Mouse (Mus musculus): Measurements from ENCODE around the gene 2810459M11Rik.
"Not testable (repeated sequence)": the region's sequence is repeated elsewhere in the genome, so short reads cannot be mapped to it uniquely, and the experiment has no call there.

The 2810459M11Rik gene

DNA sequence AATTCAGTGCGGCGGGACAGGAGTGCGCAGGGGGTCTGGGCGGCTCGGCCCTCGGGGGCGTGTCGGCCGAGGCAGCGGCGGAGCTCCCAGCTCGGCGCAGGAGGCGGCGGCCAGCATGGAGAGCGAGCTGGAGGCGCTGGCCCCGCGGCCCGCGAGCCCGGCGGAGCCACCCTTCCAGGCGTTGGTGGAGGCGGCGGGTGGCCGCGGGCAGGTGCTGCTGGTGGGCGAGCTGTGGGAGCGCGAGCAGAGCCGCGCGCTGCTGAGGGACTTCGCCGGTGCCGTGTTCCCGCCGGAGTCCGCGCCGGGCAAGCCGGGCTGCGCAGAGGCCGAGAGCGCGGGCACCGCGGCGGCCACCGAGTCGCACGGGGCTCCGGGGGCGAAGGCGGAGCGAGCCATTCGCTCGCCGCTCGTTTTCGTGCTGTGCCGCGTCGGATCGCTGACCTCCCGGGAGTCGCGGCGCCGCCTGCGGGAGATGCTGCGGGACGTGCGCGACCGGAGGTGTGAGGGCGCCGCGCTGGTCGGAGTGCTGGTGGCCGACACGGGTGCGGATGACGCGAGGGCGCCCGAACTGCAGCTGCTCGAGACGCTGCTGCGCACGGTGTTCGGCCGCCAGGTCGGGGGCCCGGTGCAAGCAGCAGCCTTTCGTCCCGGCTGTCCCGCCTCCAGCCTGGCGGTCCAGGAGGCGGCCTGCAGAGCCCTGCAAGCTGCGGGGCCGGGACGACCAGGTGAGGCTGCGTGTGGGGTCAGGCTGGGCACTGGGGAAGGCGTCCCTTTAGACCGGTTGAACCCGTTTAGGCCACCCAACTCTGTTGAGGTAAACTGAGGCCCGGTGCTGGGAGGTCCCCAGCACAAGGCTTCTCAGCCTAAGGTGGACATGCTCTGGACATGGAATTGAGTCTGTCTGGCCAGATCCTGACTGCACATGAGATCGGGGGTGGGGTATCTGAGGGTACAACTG lies at the start of gene 2810459M11Rik:
2810459M11Rik (plus strand) TSS at position 16 of the 958 bp plus-strand sequence.
- no peak for DNase-seq (ENCODE audit: low read depth, low spot score)

DNA sequence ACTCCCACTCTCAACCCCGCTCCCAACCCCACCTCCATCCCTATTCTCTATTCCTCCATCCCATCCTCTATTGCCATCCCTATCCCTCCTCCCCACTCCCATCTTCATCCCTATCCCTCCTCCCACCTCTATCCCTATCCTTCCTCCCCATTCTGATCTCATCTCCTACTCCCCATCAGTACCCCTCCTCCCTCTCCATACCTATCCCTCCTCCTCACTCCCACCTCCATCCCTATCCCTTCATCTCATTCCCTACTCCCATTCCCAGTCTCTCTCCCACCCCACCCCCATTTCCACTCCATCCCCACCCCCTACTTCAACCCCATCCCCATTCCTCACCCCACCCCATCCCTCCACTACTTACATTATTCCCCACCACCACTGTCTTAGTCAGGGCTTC lies 48.4 kb upstream of the 2810459M11Rik start:
- no peak for DNase-seq (ENCODE audit: low read depth, low spot score)

DNA sequence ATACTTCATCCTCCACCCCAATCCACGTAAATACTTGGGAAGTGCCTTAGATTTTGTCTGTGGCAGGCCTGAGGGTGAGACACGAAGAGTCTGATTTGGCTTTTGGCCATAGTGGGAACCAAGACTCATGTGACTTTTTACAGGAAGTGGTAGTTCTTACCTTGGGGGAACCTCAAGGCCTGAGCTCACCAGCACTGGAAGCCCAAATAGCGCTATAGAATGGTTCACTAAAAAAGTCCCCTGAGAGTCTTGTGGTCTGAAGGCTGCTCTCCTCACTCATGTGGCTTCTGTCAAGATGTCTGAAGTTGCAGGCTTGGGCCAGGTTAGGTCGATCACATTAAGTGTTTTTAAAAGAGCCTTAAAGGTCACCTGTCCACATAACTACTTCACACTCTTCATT lies 47.7 kb upstream of the 2810459M11Rik start:
- DNase-seq (ENCODE audit: low read depth, low spot score): no peak

DNA sequence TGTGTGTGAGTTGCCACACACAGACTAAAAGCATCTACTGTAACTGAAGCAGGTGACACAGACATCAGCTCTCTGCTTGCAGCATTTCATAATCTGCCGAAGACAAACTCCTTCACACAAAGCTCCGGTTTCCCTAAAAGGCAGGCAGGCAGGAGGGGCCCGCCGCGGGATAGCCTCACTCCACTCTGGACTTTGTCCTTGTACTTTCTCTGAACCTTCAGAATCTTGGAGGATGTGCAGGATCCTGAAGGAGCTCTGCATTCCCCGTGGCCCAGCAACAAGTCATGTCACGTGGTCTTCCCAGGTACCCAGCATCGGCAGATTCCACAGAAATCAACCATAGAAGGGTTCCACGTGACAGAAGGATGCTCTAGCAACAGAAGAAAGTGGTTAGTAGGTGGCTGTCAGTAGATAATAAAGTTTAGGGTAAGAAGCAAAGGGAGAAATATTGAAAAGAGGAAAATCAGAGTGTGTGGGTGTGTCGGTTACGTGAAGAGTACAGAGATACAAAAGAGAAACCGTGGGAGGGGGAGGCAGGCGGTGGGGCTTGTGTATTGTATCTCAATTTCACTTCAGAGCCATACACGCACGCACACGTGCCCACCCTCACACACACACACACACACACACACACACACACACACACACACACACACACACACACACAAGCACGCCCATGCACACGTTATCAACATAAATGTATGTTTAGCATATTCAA lies 45.7 kb upstream of the 2810459M11Rik start:
- DNase-seq (ENCODE audit: low read depth, low spot score): peak; percentile 58

DNA sequence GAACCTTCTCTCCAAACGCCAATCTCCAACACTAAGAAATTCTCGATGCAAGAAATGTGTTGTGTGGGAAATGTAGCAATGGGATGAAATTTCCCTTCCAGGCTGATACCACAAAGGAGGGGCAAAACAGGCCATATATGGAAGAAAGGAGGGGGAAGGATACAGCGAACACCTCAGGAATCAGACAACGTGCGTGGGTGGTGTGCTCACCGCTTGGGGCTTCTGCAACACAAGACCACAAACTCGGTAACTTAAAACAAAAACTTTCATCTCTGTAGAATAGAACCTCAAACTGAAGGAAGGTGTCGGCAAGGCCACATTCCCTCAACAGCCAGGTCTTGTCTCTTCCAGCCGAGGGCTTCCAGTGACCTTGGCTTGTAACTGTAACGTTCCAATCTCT lies 40.1 kb upstream of the 2810459M11Rik start:
- DNase-seq (ENCODE audit: low read depth, low spot score): no peak

DNA sequence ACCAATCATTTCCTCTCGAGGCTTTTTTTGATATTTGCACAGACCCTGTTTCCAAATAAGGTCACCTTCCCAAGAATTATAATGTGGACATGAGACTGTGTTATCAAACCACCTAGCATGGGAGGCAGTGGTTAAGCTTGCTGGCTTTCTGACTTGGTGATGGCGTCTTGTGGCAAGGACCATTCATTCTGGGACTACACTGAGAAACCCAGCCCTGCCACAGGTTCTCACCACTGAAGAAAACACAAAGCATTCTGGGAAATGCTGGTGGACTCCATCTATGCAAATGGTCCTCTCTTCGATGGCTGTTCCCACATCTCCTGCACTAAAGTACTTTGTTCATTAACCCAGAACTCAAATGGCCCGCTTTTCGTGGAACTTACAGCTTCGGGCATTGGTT lies 39.6 kb upstream of the 2810459M11Rik start:
- no peak for DNase-seq (ENCODE audit: low read depth, low spot score)

DNA sequence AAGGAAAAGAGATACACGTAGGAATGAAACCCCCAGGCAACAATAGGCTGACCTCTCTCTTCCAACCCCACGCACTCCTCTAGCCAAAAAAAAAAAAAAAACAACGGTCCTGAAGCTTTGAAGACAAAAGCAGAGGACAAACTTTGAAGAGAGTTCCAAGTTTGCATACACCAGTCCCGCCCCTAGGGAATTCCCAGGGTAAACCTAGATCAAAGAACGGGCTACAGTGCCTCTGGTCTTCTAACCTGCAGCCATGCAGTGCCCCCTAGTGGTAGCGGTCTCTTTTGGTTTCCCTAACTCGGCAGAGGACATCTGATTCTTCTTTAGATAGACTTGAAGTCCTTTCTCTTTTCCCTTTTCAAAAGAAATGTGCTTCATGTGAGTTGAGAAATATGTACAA lies 37.9 kb upstream of the 2810459M11Rik start:
- peak; percentile 76 for DNase-seq (ENCODE audit: low read depth, low spot score)

DNA sequence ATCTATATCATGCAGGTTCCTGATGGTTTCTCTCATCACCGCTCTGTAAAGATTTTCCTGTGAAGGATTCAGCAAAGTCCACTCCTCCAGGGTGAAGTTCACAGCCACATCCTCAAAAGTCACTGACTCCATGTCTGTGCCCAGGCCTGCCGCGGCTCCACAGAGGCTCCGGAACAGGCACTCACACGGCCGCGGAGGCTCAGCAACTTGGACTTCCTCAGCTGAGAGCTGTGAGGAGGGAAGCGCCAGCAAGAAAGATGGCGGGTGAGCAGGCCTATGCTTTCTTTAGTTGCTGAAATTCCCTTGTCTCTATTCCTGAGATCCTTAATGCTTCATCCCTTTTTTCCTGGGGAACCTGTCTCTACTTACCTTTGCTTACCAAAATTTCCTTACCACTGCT lies 29.9 kb upstream of the 2810459M11Rik start:
- DNase-seq (ENCODE audit: low read depth, low spot score): not testable (repeated sequence)

DNA sequence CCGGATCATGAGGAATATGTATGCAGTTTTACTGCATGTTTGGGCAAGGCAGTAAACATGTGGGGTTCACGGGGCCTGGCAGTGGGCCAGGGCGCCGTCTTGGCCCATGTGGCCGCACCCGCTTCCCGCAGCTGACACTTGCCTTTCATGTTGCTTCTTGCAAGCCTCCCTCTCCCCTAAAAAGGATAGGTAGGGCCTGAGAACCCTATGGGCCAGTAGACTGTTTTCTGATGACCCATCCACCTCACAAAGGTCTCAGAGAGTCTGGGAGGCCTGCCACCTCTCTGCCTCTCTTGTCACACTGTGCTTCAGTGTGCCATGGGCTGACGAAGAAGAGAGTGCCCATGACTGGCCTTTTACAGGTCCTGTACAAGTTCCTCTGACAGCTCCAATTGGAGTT lies 29.1 kb upstream of the 2810459M11Rik start, which contains the start of gene Spata3:
Spata3 (plus strand) TSS at position 301 of the 400 bp plus-strand sequence.
- DNase-seq (ENCODE audit: low read depth, low spot score): no peak

DNA sequence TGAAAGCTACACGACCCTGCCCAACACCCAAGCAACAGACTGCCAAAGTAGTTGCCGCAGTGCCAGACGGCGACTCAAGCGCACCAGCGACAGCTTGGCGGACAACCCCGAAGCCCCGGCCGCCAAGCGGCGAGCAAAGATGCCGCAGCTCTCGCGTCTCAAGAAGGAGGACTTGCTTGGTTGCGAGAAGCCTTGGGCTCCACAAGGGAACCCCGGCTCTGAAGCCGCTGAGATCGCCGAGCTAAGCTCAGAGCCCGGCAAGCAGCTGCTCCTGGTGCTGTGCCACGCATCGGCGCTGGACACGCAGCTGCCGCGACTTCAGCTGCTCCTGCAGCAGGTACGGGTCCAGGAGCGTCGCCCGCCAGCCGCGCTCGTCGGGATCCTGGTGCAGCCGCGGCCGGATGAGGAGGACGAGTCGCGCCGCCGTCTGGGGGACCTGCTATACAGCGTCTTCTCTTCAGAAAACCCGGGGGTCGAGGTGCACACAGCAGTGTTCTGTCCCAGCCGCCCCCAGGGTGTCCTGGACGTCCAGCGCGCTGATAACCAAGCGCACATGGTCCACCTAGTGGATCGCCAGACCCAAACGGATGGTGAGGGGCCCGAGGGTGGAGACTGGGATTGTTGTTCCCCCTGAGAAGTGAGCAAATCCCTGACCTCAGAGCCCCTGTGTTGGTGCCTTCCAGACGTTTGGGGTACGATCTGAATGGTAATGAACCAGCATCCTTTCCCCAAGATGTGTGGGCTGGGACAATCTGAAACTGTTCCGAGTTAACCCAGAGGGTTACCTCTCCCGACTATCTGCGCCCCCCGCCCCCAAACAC lies 27.2 kb upstream of the 2810459M11Rik start:
- DNase-seq (ENCODE audit: low read depth, low spot score): no peak

DNA sequence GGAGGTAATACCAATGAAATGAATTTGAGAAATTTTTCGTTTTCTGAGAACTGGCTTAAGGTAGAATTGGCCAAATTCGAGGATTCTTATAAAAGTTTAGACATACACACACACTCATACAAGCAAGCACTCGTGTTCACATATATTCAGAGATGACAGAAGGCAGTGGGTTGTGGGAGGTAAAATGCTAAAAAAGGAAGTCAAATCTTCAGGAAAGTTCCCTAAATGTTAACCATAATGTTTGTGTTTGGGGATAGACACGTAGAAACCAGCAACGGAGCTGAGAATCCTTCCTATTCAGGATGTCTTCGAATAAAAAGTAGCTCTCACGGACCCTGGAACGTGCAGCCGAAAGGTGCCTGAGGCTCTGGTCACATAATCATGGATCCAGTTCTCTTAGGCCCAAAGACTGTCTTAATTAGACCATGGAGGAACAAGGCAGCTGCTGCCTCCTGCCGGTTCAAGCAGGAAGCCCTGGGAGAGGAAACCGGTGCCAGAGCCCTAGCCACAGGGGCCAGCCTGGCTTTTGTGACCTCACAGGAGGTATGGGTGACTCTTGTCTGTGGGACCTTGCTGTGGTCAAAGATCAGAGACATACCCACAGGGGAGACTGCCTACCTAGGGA lies 24.2 kb upstream of the 2810459M11Rik start:
- DNase-seq (ENCODE audit: low read depth, low spot score): peak; percentile 65

DNA sequence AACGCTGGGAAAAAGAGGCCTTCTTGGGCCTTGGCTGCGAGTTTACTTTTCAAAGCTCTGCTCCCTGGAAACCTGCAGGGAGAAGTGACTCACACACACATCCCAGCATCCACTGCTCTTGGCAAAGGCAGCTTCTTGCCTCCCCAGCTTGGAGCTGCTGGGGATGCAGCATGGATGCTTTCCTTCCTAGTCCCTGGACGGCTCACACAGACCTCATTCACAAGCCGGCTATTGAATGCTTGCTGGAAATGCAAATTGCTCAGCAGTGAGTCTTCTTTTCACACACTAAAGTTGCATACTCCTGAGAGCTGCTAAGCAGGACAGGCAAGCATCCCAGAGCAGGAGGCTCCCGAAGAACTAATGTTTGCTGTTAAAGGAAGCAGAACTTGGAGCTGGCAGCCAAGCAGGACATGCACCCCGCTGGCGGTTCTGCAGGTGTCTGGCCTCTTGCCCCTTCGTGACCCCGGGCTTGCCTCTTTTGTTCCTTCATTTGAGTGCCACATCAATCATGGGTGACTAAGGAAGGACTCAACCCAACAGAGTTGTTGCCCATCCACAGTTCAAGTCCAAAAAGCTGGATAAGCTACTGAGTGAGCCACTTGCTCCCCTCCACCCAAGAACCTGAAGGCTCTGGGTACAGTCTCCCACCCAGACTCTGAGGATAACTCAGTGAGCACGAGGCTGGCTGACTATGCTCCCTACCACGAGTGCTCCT lies 13.2 kb upstream of the 2810459M11Rik start:
- peak; percentile 86 for DNase-seq (ENCODE audit: low read depth, low spot score)

DNA sequence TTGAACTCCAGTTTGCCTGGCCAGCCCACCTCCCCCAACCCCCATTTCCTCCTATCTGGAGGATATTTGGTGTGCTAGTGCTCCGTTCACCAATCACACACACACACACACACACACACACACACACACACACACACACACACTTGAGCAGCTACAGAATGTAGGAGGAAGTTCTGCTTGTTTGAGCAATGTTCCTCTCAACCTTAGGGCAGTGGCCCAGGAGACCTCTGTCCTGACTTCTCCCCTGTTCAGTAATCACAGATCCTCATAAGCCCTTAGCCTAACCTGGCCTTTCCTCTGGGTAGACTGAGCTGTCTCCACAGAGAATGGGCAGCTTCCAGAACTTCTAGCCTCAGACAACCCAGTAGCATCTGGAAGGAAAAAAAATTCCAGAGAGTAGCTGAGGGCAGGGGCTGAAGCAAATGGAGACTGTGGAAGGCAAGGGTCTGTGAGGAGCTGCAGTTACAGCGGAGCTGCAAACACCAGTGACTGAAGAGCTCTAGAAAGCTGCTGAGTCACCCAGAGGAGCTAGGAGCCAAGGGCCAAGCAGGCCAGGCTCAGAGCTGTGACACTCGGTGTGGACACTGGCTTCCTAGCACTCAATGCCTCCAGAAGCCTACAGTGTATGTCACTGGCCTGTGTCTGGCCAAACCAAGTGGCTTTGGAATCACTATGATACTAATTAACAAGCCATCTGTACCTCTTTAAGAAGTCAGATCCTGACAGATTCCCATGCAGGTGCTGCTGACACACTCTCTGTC lies 7.3 kb upstream of the 2810459M11Rik start:
- DNase-seq (ENCODE audit: low read depth, low spot score): no peak

DNA sequence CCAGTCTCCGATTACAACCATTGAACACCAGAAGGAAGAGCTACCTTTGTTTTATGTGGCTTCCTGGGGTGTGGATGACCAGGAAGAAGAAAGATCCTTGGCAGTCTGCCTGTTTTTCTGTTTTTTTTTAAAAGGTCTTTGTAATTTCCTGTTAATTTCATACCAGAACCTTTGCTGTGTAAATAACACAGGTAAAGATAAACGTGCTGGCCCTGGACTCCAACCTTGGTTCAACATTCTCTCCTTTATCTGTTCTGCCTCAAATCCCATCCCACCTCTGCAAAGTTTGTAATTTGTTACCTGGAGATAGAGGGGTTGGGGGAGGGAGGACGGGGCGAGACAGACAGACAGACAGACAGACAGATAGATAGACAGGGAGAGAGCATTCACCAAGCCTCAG lies 5.5 kb upstream of the 2810459M11Rik start:
- no peak for DNase-seq (ENCODE audit: low read depth, low spot score)

DNA sequence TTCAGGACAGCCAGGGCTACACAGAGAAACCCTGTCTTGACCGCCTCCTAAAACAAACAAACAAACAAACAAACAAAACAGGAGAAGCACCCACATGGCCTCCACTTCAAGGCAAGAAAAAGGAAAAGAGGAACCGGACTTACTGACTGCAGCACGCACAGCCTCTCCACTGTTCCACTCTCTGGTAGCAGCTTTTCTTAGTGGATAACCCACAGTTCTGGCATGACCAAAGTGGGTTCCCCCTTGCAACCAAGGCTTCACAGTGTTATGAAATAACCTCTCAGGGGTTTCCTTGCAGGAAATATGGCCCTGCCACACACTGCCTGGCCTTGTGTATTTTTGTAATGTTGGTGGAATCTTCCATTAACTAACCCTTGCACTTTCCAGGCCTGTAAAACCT lies 4.8 kb upstream of the 2810459M11Rik start:
- DNase-seq (ENCODE audit: low read depth, low spot score): no peak

DNA sequence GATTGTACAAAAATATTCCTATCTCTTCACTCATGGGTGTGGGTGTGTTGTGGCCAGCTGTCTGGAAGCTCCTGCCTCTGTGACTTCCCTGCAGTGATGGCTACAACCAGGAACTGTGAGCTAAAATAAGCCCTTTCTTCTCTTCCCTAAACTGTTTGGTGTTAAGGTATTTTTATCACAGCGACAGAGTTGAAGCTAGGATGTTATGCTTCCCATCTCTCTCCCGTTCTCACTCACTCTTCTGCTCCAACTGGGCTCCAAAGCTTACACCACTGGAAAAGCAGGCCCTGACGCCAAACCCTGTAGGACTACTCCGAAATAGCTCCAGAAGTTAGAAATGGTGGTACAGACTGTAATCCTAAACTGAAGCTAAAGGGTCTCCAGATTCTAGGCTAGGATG lies 607 bp upstream of the 2810459M11Rik start:
- DNase-seq (ENCODE audit: low read depth, low spot score): peak; percentile 63

DNA sequence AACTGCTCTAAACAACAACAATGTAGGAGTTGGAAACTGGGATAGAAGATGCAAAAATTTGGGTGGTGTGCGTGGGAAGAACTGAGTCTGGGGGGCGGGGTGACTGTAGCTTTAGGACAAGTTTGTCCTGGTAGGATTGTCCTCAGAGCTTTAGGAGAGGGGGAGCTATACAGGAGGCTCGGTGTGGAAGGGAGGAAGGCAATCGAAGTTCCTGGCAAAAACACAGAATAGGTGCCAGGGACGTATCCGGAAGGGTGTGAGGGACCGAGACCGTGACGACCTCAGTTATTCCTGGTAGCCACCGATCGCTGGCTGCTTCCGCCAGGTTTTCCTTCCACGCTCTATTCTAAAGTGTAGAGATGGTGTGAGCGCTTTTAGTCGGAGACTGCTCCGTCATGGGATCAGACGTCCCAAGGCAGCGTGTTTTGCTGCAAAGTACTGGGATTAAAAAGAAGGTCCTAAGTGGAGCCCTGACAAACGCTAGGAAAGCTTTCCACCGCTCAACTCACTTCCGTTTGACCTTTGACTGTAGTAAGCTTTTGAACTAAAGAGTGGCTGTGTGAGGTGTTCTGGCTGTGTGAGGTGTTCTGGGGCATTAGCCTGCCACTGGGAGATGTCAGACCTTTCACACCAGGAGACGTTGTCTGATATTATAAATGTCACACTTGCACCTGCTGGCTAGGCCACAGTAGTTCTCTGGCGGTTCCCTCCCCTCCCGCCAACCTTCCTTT lies 1.3 kb downstream of the 2810459M11Rik start:
- DNase-seq (ENCODE audit: low read depth, low spot score): no peak

DNA sequence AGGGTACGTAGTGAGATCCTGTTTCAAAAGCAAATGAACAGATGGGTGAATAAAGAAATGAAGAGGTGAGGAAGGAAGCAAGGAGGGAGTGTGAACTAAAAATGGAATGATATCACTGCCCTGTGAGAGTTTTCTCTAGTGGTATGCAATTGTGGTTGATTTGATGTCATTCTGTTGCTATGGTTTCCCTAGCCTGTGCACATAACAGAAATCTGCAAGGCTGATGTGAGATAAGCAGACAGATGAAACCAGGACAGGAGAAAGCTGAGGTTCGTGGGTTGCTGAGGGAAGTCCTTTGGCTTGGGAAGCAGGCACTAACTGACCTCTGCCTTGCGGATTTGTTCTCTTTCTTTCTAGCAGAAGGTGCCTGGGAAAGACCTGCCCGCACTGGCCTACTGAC lies 2.6 kb downstream of the 2810459M11Rik start:
- no peak for DNase-seq (ENCODE audit: low read depth, low spot score)

DNA sequence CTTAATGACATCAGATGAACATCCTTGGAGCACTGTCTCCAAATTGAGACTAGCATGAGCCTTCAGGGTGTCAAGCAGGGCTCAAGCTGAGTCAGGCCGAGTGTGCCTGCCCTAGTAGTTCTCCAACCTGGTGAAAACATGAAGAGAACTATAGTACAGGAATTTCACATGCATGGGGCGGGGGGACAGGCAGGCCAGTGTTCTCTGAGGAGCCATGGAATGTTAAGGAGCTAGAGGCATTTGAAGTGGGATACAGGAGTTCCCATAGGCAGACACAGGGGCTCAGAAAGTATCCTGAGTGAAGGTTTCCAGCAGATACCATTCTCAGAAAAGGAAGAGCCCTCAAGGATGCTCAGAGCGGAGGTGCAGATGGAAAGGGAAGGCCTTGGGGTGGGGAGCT lies 3.1 kb downstream of the 2810459M11Rik start:
- DNase-seq (ENCODE audit: low read depth, low spot score): no peak

All from telencephalon, adult 2 months (tissue).